Mouse (Mus musculus) naive thymus-derived CD4-positive, alpha-beta T cell, adult 2 months (primary cell): Measurements from ENCODE around the gene Fry.
"Not testable (repeated sequence)": the region's sequence is repeated elsewhere in the genome, so short reads cannot be mapped to it uniquely, and the experiment has no call there.

Experiments used
- DNase-seq: peaks from one replicate; pipeline ENCODE4 v3.0.0-alpha.2; 2011; ENCODE audit warnings: low read depth

The Fry gene

GRCm38 (mm10) chr5:150457165-150457903 is 338.9 kb downstream of the Fry start:
- no peak for DNase-seq

DNA sequence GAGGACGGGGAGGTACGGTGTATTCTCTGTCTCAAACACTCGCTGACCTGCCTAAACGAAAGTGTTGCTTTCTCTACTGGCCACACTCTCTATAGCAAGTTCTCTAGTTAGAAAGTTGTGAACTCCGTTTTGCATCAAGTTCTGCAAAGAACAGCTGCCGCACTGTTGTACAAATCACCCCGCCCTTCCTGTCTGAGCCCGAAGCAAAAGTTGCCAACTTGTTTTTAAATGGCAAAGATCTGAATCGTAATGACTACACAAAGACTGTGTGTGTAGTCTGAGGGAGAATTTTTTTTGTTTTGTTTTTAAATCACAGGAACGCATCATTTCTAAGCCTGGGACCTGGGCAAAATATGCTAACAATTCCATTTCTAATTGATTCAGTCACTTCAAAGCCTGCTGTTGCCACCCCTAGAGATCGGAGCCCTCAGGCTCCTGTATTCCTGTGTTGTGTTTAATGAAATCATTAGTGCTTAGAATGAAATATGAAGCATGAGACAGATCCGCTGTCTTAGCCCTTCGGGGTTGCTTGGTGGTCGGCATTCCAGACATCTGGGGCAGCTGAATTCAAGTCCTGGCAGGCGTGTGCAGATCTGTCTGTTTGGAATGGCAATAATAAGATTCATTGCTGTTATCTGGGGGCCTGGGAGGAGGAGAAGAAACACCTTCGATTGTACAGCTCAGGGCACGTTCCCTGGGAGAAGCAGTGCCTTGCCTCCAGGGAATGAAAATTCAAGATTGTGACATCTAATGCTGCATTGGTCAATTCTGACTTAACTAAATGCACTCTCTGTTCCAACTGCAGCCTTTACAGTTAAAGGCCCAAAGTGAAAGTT is 339.7 kb downstream of the Fry start:
- DNase-seq = peak; percentile 41

DNA sequence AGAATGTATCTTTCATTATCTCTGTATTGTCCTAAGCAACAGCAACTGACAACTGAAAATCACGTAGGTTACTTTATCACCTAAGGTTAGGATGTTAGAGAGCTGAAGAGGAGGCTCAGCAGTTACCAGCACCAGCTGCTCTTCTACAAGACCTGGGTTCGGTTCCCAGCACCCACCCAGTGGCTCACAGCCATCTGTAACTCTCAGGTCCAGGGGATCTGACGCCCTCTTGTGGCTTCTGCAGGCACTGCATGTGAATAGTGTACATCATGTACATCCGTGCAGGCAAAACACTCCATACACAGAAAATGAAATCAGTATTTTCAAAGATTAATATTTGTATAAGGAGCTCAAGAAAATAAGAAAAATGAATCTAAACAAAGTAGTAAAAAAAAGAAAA is 341.4 kb downstream of the Fry start:
- peak; percentile 19 for DNase-seq

GRCm38 (mm10) chr5:150464721-150465120 is 346.3 kb downstream of the Fry start:
- no peak for DNase-seq

DNA sequence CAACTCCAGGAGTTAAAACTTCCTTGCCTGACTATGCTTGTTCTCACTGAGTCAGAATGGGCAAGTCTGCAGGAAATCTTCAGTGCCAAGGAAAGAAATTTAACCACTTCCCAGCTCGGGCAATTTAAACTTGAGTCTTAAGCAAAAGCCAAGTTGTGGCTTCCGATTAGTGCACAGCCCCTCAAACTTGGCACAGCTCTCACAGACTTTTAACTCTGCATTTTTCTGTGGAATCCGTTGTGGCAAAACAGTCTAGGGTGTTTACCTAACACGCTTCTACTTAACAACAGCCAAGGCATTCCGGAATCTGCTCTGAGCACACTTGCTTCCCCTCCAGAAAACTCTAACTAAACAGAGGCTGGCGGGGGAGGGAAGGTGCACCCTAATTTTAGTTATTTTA is 346.8 kb downstream of the Fry start:
- DNase-seq = no peak

- no peak for DNase-seq
Measured at GRCm38 (mm10) chr5:150466132-150466531, 347.7 kb downstream of the Fry start.

- no peak for DNase-seq
Measured at GRCm38 (mm10) chr5:150468431-150468830, 350.0 kb downstream of the Fry start.

DNA sequence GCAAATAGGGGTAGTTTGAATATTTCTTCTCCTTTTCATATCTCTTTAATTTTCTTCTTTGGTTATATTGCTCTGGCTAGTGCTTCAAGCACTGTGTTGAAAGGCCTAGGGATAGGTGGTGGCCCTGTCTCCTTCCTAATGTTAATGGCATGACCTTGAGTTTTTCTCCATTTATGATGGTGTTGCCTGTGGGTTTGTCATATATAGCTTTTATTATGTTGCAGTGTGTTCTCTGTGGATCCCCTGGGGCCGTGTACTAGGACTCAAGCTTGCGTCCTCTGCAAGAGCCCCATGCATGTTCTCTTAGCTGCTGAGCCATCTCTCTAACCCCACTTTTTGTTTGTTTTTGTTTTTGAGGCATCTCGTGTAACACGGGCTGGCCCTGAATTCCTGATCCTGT is 358.9 kb downstream of the Fry start:
- no peak for DNase-seq

DNA sequence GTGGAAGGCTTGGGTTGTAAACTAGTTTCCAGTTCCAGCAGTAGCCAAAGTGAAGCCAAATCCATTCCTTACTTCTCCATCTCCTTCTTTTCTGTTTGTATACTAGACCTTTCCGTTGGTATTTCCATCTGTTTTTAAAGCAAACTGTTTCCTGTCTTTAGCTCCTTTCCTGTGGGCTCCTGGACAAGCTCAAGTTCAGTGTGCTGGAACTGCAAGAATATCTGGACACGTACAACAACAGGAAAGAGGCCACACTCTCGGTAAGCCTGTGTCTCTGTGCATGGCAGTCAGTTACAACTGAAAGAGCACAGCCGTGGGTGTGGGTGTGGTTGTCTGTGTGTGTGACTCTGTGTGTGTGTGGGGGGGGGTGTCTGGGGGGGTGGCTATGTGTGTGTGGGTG is 360.2 kb downstream of the Fry start:
- DNase-seq = no peak

- DNase-seq = peak; percentile 54
Measured at GRCm38 (mm10) chr5:150485198-150485597, 366.8 kb downstream of the Fry start.

DNA sequence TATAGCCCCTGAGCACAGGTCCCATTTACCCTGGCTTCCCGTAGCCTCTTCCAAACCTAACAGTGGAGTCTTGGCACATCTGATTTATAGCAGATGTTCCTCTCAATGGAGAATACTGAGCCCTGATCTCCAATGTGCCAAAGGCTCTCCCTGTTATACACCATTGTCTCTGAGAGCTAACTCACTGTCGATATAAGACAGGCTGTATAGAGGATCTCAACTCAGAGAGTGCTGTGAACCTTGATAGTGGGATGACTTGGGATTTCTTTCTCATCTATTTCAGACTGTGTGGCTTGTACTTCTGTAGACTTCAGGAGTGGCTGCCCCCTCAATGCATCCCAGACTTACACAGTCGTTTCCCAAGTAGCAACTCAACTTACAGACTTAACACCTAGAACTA is 371.8 kb downstream of the Fry start:
- DNase-seq = no peak

DNA sequence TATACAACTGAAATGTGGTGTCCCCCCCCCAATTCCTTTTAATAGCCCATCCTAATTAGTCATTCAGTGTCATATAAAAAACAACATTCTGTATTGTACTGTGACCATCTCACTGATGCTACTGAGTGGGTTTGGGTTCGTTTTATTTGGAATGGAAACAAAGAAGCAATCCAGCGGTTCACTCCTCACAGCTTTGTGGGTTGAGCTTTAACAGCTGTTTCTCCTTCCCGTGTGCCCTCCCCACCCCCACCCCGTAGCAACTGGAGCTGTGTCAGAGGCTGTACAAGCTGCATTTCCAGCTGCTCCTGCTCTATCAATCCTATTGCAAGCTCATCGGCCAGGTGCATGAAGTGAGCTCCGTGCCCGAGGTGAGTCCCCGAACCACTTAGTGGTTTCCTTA is 372.4 kb downstream of the Fry start:
- no peak for DNase-seq

- DNase-seq = not testable (repeated sequence)
Measured at GRCm38 (mm10) chr5:150491573-150492173, 373.2 kb downstream of the Fry start.

GRCm38 (mm10) chr5:150495792-150496191 is 377.3 kb downstream of the Fry start:
- peak; percentile 67 for DNase-seq

GRCm38 (mm10) chr5:150510451-150511225 is 392.2 kb downstream of the Fry start:
- DNase-seq = no peak

DNA sequence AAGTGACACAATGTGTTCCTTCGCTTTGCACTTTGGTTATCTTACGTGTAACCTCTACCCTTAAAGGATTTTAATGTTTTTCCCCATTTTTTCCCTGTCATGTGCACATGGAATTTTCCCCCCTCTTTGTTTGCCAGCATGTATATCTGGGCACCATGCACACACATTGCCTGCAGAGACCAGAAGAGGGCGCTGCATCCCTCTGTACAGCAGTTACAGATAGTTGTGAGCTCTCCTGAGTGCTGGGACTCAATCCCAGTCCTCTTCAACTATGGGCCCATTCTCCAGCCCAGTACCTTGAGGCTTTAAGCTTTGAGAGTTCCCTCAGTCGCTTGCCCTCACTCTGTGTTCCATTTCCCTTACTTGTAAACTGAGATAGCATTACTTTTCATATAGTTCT is 394.8 kb downstream of the Fry start:
- no peak for DNase-seq

GRCm38 (mm10) chr5:150514027-150514426 is 395.6 kb downstream of the Fry start:
- DNase-seq = no peak

DNA sequence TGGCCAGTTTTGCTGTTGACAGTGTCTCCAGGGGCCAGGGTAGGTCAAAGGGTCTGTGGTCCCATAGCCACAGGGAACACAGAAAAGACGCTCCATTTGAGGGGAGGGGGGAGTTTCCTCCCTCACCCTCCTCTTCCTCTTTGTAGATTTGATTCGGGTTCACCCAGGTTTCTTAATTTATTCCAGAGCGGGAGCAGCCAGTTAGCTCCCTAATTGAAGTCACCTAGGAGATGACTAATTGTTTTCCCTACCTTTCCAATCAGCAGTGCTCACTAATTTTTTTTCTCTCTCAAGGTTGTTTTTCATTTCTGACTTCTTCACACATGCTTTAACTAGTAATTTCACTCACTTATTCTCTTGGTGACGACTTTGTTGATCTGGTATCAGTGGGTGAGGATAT is 399.6 kb downstream of the Fry start, which contains the start of gene Zar1l:
Zar1l (minus strand) TSS at position 101 of the 400 bp plus-strand sequence.
- no peak for DNase-seq

GRCm38 (mm10) chr5:150519551-150519950 is 401.1 kb downstream of the Fry start:
- DNase-seq = peak; percentile 80

DNA sequence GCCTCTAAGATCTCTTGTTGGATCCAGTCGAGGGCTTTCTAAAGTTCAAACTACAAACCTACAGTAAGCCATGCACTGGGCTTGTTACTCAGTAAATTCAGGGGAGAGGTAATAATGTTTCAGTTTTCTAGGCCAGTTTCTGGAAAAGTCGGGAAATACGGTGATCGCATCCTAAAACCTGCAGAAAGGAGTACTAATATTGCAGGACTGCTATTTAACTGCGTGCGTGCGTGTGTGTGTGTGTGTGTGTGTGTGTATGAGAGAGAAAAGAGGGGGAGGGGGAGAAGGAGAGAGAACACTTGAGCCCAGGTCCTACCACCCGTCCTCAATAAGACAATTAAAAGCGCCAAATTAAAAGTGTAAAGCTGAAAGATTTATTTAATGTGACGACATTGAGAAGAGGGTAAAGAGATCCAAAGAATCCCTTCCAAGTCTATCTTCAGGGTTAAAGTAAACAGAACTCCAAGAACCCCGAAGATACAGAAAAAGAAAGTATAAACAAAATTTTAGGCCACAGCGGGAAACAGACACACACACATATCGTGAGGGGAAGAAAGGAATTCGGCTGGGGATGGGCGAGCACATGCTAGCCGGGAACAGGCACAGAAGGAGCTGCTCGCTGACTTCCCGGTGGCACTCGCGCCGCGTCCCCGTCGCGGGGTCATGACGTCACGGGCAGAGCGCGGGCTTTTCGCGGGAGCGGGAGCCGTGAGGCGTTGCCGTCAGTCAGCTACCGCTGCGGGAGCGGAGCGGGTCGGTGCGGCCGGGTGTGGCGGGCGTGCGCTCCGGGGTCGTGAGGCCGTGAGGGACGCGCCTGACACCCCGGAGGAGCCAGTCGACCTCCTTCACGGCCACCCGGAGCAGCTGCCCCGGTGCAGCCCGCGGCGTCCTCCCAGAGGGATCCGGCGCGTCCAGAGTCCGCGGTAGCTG is 403.8 kb downstream of the Fry start, which contains the start of gene Brca2:
Brca2 (plus strand) TSS at position 694 of the 930 bp plus-strand sequence.
- peak; percentile 91 for DNase-seq

- no peak for DNase-seq
Measured at GRCm38 (mm10) chr5:150522867-150523234, 404.4 kb downstream of the Fry start.
